Mouse (Mus musculus) embryo, embryonic 10 days (tissue): ENCODE data around the gene Pms1.

ENCODE experiments used
- DNase-seq: peaks from one replicate; pipeline ENCODE4 v3.0.0-alpha.2; 2015; ENCODE audit warnings: low spot score

The Pms1 gene

GRCm38 (mm10) chr1:53194536-53194935 lies 102.3 kb downstream of the Pms1 start:
- DNase-seq, result no peak

GRCm38 (mm10) chr1:53191234-53191633 lies 105.6 kb downstream of the Pms1 start:
- no peak for DNase-seq

DNA sequence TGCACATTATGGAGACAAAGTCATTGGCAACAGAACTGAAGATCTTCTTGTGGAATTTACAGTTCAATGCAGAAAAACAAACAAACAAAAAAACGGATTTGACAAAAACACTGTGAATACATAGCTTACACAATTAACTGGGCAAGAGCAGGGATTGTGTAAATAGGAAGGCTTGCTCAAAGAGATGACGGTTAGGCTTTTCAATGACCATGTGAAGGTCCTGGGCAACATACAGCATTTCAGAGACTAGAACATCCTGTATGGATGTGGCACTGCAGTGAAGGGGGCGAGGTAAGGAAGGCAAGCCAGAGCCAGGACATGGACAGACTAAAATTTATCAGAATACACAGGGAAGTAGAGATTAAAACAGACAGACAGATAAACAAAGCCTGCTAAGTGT lies 107.2 kb downstream of the Pms1 start:
- no peak for DNase-seq

DNA sequence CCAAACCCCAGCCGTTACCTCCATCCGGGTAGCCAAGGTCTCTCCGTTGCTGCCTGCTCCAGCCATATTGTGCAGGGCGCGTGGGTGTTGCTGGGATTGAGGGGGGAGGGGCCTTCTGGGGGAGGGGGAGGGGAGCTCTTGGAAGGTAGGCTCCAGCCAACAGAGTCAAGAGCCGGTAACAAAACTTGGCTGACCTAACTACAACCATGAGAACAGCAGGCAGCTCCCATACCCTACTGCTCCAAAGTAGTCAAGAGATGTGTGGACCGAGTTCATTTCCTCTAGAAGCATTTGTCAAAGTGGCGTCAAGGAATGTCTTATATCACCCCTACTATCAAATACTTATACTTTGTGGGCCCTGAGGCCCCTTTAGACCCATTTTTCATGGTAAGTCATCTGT lies 109.3 kb downstream of the Pms1 start, which contains the start of gene 1700019A02Rik:
Gene 1700019A02Rik (minus strand): TSS at position 101 of the 400 bp plus-strand sequence.
- DNase-seq, result no peak

DNA sequence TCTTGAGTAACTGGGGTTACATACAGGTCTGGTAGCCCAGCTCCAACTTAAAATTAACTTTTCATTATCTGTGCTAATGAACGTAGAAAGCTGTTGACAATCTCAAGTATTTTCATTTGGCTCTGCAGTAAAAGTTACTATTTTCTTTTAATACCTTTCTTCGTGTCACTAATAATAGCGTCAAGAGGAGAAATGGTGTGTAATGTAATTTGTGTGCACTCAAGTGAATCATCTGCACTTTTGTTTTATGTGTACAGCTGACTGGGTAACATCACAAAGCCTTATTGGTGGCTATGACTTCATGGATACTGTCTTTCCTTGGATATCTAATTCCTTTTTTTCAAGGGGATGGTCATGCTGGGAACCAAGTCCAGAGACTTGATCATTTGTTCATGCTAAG lies 110.5 kb downstream of the Pms1 start:
- no peak for DNase-seq

DNA sequence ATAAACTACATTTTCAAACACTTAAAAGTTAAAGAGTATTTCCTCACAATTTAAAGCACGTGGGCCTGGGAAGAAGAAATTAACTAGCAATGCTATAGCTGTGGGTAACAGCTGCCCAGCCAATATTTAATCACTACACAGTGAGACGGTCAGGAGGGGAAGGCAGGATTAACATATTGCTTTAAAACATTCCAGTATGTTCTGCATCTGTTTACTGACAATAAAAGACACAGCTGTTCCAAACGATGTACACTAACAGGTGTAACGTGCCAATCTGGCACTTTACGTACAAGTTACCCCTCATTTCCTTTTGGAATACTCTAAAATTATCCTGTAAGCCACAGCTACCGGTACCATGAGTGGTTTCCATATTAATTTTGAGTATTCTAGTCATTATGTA lies 139.1 kb downstream of the Pms1 start:
- DNase-seq, result no peak
